Mouse (Mus musculus) embryonic facial prominence, embryonic 12.5 days (tissue): Measurements from ENCODE around the gene Krt75. TPM values are rescaled to one million over a fixed set of nuclear protein-coding genes. Genes with fewer than 3 reads are reported as not detected.
A peak's percentile ranks its signal among the peaks of the same experiment; 100 is the strongest.

Experiments
- ATAC-seq: fragments of 200-750 bp; cut with Nextera tagmentation; 2 replicates; pipeline ENCODE4 v1.8.0; 2017; ENCODE audit not compliant: insufficient number of reproducible peaks, insufficient read depth, low FRiP score, low TSS enrichment
- H3K27ac ChIP-seq: fragments of 300-500 bp; sonication (generic); 2 replicates; pipeline ENCODE4 v1.5.1; 2016; ENCODE audit warnings: mild to moderate bottlenecking
- H3K27me3 ChIP-seq: fragments of 300-500 bp; sonication (generic); 2 replicates; pipeline ENCODE4 v1.6.1; 2016; ENCODE audit warnings: mild to moderate bottlenecking, moderate library complexity
- H3K36me3 ChIP-seq: fragments of 300-500 bp; sonication (generic); 2 replicates; pipeline ENCODE4 v1.6.1; 2016; ENCODE audit warnings: mild to moderate bottlenecking
- H3K4me1 ChIP-seq: fragments of 300-500 bp; sonication (generic); 2 replicates; pipeline ENCODE4 v1.6.1; 2016
- H3K4me2 ChIP-seq: fragments of 300-500 bp; sonication (generic); replicated peaks from 2 replicates; pipeline ENCODE4 v1.6.1; 2016; ENCODE audit warnings: mild to moderate bottlenecking, moderate library complexity
- H3K4me3 ChIP-seq: fragments of 300-500 bp; sonication (generic); 2 replicates; pipeline ENCODE4 v1.5.1; 2016; ENCODE audit warnings: mild to moderate bottlenecking
- H3K9ac ChIP-seq: fragments of 300-500 bp; sonication (generic); 2 replicates; pipeline ENCODE4 v1.6.1; 2016; ENCODE audit warnings: mild to moderate bottlenecking, moderate library complexity
- H3K9me3 ChIP-seq: fragments of 300-500 bp; sonication (generic); 2 replicates; pipeline ENCODE4 v1.6.1; 2016; ENCODE audit warnings: mild to moderate bottlenecking, moderate library complexity
- WGBS: fragments of 180-500 bp; shearing (Covaris S2); methylation state at CpG from one replicate; pipeline ENCODE4 v1.1.7; 2016; 5-methylcytosine and 5-hydroxymethylcytosine counted together
- polyA plus RNA-seq: library from polyadenylated mRNA; unstranded; fragments of >200 nt; fragmentation: Nextera tagmentation; extraction: Ambion mirVana; gene quantifications from 2 replicates; pipeline ENCODE4 v1.2.1, GENCODE M21; 2016

The Krt75 gene
- 0.36 and 0.64 TPM in 2 replicates for polyA plus RNA-seq

DNA sequence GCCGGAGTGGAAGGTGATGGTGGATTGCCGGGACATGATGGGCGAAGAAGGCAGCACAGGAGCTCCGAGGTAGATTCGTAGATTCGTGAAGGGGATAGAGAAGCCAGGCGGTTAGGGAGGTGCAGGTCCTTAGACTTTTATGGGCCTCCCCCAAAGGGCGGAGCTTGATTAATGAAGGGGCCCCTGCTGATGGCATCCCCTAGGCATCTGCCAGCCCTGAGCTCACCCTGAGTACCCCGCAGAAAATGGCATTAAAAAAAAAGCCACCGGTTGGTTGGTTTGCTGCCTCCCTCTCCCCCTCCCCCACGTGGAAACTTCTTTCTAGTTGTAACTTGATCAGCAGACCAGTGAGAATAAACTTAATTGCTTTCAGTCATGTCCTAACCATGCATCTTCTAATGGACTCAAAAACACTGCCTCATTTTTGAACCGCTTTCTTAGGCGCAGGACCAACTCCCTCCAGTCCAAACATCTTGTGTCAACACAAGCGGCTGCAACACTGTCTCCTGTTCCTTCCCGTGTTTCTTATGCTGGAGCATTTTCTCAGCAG is at the start of gene Krt75:
Gene Krt75, minus strand, starts transcription at position 109 of the 550 bp plus-strand sequence.
- Histone ChIP-seq H3K4me3 (no peak within 1 kb of the TSS), H3K9me3 (no peaks in the 10 kb centered on the region)

DNA sequence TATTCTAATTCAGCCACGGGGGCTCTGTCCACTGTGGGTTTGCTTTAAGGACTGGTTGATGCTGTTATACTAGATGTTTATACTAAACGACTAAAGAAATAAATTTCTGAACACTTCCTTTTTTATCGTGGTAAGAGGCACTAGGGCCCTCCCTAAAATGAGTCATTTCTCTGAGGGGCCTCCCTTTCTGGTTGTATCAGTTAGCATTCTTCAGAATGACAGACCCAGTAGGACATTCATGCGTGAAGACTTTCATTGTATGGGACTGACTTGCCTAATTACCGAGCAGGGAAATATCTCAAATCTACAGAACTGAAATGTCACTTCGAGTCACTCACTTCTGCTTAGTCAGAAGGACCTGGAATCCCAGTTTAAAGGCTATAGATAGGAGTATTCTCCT is 25.4 kb upstream of the Krt75 start:
- no peak overlapping the region for H3K9ac ChIP-seq
- H3K27ac ChIP-seq, result no peak overlapping the region
- ATAC-seq, result no peak
- H3K4me2 ChIP-seq, result no peak overlapping the region
- H3K4me1 ChIP-seq, result 0 out of 2 replicates have a peak, but pooled peaks cover 3% of the 10 kb centered on the region
- no peaks in the 10 kb centered on the region for H3K27me3 ChIP-seq
- no peaks in the 10 kb centered on the region for H3K9me3 ChIP-seq
- WGBS, result 74% methylated on average over 6 of the region's 6 CpGs
- H3K36me3 ChIP-seq, result no peaks in the 10 kb centered on the region
- H3K4me3 ChIP-seq, result no peak overlapping the region

More for the DNA sequence above, at the start of gene Krt75:
- H3K9ac ChIP-seq, result no peak within 1 kb of the TSS
- H3K4me1 ChIP-seq, result 0 out of 2 replicates have a peak, but pooled peaks cover 11% of the 10 kb centered on the region
- no peaks in the 10 kb centered on the region for H3K36me3 ChIP-seq
- no peak within 1 kb of the TSS for H3K27ac ChIP-seq
- H3K27me3 ChIP-seq, result no peaks in the 10 kb centered on the region
- no peak within 1 kb of the TSS for H3K4me2 ChIP-seq
- no peak for ATAC-seq
- WGBS, result 60% methylated on average over 15 of the region's 15 CpGs

DNA sequence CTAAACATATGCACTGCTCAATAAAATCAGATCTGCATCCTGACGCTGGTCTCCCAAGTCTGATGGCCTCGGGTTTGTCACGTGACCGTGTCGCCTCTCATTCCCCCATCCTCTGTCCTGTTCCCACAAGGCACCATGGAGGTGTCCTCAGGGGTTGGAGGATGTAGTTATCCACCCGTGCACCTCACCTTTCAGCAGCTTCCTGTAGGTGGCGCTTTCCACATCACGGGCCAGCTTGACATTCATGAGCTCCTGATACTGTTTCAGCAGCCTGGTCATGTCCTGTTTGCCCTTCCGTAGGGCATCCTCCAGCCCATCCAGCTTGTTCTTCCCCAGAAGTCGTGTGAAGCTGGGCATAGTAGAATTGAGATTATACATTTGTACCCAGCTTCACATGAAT is 14.5 kb upstream of the Krt75 start:
- no peak for ATAC-seq
- Histone ChIP-seq H3K27me3 (no peaks in the 10 kb centered on the region), H3K4me2 (no peak overlapping the region), H3K4me3 (no peak overlapping the region), H3K9me3 (no peaks in the 10 kb centered on the region), H3K9ac (no peak overlapping the region), H3K4me1 (no peaks in the 10 kb centered on the region), H3K36me3 (no peaks in the 10 kb centered on the region), H3K27ac (no peak overlapping the region)
- 81% methylated on average over 10 of the region's 10 CpGs for WGBS

DNA sequence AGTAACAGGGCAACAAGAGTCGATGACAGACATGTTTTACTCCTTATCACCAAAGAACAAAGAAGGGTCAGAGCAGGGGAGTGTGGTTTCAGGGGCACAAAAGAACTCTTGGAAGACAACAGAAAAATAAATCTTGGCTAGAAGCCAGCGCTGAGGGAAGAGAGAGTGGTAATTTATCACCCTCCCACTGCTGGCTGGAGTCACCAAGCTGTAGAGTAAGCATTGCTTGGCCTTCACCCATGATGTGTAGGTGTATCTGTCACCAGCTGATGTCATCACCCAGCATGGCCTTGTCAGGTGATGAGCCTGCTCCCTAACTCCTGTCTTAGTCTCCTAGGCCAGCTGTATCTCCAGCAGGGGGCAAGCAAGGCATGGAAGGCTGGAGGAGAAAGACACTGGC is 10.8 kb upstream of the Krt75 start:
- ATAC-seq, result no peak
- Histone ChIP-seq H3K4me3 (no peak overlapping the region), H3K4me1 (no peaks in the 10 kb centered on the region), H3K4me2 (no peak overlapping the region), H3K9ac (no peak overlapping the region), H3K36me3 (no peaks in the 10 kb centered on the region), H3K9me3 (no peaks in the 10 kb centered on the region), H3K27ac (no peak overlapping the region), H3K27me3 (no peaks in the 10 kb centered on the region)
- 50% methylated on average over 2 of the region's 2 CpGs for WGBS

DNA sequence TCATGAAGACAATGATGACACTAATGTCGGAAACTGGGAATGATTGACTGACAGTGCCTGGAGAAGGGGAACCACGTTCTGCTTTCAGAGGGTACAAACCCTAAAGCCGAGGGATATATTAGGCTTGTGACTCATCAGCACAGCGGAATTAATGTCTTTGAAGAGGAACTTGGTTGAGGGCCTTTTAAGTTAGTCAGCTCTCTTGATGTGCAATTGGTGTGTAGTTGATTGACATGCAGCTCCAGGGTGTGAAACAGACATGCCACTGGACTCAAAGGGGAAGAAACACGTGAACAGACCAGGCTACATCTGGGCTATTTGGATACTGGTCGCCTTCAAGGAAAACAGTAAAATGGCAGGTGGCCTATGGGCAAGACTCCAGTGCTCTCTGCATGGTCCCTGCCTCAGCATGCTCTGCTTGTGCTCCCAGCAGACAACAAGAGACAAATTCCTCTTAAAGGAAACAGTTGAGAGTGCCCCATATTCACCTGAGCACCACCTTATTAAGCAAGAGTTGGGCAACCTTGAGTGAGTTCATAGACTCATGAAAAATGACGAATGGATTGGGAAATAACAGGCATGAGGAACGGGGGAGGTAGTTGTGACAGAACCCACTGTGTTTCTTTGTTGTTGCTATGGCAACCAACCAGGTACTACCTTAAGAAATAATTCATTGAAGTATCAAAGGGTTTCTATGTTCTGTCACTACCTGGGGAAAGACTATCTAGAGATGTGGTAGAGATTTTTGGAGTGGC is 9.7 kb upstream of the Krt75 start:
- Histone ChIP-seq H3K36me3 (no peaks in the 10 kb centered on the region), H3K4me2 (no peak overlapping the region), H3K9ac (no peak overlapping the region), H3K27ac (no peak overlapping the region), H3K27me3 (no peaks in the 10 kb centered on the region), H3K4me3 (no peak overlapping the region), H3K9me3 (no peaks in the 10 kb centered on the region), H3K4me1 (no peaks in the 10 kb centered on the region)
- no peak for ATAC-seq
- 82% methylated on average over 8 of the region's 8 CpGs for WGBS

DNA sequence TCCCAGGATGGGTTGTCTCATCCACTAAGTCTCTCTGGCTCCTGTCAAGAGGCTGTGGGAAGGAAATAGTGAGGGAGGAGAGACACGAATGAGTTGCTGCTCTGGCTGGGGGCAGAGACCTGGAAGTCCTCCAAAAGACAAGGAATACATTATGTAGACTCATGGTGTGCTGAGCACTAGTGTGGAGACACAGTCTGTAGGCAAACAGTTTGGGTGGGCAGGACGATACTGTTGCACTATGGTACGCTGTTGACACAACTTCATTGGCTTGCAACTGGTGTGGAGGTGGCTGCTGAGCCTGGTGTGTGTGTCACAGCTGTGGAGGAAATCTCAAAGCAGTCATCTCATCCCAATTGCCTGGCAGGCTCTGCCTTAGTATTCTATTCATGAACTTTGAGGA is 8.0 kb upstream of the Krt75 start:
- H3K27ac ChIP-seq, result no peak overlapping the region
- no peak overlapping the region for H3K4me2 ChIP-seq
- no peaks in the 10 kb centered on the region for H3K9me3 ChIP-seq
- no peak for ATAC-seq
- no peak overlapping the region for H3K9ac ChIP-seq
- WGBS, result 84% methylated on average over 3 of the region's 3 CpGs
- no peaks in the 10 kb centered on the region for H3K27me3 ChIP-seq
- H3K36me3 ChIP-seq, result no peaks in the 10 kb centered on the region
- H3K4me3 ChIP-seq, result no peak overlapping the region
- no peaks in the 10 kb centered on the region for H3K4me1 ChIP-seq

DNA sequence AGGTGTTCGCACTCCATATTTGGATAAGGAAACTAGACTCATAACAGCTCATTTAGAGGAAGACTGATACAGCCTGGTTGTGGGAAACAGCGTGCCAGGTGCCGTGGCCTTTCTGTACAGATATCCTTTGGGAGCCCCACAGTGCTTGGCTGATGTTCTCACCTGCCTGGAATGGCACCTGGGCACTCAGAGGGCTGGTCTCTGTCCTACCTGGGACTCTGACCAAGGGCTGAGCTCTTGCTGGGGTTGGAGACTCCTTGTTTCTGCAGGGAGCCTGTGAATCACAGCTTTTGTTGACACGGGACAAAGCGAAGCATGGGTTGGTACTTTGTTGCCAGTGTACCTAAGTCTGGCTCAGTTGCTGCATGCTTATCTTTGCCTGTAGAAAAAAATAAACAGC is 1.8 kb upstream of the Krt75 start:
- WGBS, result 88% methylated on average over 5 of the region's 5 CpGs
- no peak overlapping the region for H3K4me2 ChIP-seq
- H3K4me1 ChIP-seq, result 0 out of 2 replicates have a peak, but pooled peaks cover 11% of the 10 kb centered on the region
- no peak overlapping the region for H3K4me3 ChIP-seq
- H3K9ac ChIP-seq, result no peak overlapping the region
- H3K27ac ChIP-seq, result no peak overlapping the region
- no peak for ATAC-seq
- H3K36me3 ChIP-seq, result no peaks in the 10 kb centered on the region
- H3K27me3 ChIP-seq, result no peaks in the 10 kb centered on the region
- H3K9me3 ChIP-seq, result no peaks in the 10 kb centered on the region

DNA sequence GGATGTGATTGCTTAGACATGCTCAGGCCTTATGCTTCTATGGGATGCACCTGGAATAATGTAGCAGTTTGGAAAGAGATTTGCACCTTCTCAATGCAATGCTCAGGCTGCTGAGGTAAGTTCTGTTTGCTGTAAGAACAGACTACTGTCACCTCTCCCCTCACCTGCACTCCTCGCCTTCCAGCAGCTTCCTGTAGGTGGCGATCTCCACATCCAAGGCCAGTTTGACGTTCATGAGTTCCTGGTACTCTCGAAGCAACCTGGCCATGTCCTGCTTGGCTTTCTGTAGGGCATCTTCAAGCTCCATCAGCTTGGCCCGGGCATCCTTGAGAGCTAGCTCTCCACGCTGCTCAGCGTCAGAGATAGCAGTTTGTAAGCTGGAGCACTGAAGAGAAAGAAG is 5.9 kb downstream of the Krt75 start:
- no peaks in the 10 kb centered on the region for H3K9me3 ChIP-seq
- H3K27me3 ChIP-seq, result no peaks in the 10 kb centered on the region
- no peak overlapping the region for H3K4me2 ChIP-seq
- no peak for ATAC-seq
- no peak overlapping the region for H3K9ac ChIP-seq
- no peak overlapping the region for H3K4me3 ChIP-seq
- no peaks in the 10 kb centered on the region for H3K4me1 ChIP-seq
- no peaks in the 10 kb centered on the region for H3K36me3 ChIP-seq
- no peak overlapping the region for H3K27ac ChIP-seq
- 53% methylated on average over 7 of the region's 7 CpGs for WGBS

DNA sequence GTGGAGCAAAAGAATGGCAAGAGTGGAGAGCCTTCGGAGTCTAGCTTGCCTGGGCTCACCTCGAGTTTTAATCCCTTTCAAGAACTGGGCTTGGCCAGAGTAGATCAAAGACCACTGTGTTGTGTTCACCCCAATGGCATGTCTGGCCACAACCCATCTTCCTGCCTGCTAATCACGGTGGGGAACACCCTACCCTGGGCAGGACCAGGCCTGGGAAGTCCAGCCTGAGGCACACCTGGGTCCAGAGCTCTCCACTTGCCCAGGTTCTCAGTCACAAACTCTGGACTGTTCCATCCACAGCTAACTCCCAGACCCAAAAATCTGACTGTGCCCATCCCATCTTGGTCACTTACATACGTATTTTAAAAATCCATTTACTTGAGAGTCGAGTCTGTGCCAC is 10.9 kb downstream of the Krt75 start, which contains the start of gene Krt90:
Gene Krt90, minus strand, starts transcription at position 101 of the 400 bp plus-strand sequence.
- H3K36me3 ChIP-seq, result no peaks in the 10 kb centered on the region
- H3K4me3 ChIP-seq, result no peak within 1 kb of the TSS
- H3K9me3 ChIP-seq, result no peaks in the 10 kb centered on the region
- H3K27me3 ChIP-seq, result no peaks in the 10 kb centered on the region
- no peak for ATAC-seq
- no peak within 1 kb of the TSS for H3K27ac ChIP-seq
- WGBS, result 64% methylated on average over 5 of the region's 5 CpGs
- no peak within 1 kb of the TSS for H3K4me2 ChIP-seq
- peaks cover 6% of the 10 kb centered on the region; the same call in 1 of the 2 replicates for H3K4me1 ChIP-seq
- H3K9ac ChIP-seq, result no peak within 1 kb of the TSS

DNA sequence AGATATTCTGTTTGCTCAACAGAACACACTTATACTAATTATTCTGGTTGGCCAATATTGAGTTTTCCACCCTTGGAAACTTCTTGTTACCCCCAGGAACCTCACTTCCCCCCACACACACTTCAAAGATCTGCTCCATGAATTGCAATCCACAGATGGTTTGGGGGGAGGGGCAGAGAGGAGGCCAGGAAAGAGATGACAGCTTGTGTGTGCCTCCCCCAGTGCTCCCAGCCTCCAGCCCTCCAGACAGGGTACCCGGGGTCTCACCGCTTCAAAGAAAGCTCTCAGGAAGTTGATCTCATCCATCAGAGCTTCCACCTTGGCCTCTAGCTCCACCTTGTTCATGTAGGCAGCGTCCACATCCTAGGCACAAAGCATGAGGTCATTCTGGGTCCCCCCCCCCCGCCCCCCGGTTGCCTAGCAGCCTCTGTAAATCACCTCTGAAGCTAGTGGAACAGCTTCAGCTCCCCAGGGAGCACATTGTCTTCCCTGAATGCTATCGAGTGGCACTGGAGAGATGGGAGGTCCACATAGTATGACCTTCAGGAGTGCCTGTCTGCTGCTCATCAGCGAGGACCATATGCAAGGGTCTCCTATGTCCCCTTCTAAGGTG is 15.6 kb downstream of the Krt75 start:
- 24% methylated on average over 7 of the region's 7 CpGs for WGBS
- H3K27ac ChIP-seq, result no peak overlapping the region

DNA sequence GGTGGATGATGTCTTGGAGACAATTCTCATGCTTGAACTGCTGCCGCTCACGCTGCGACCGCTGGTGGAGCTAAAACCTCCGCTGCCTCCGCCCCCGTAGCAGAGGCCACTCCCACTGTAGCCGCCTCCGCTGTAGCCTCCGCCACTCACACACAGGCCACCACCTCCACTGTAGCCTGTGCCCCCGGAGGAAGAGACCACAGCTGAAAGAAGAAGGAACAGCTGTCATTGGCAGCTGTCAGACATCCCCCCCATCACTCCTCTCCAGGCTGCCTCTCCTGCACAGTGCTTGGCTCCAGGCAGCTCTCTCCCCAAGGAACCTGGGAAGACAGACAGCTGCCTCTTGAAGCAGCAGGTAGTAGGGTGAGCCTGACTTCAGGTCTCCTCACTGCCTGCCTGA is 20.5 kb downstream of the Krt75 start:
- WGBS, result 1% methylated on average over 11 of the region's 11 CpGs
- Histone ChIP-seq H3K27ac (no peak overlapping the region), H3K9ac (0 out of 2 replicates have a peak overlapping the region, but pooled peaks have one; percentile 19), H3K4me3 (no peak overlapping the region), H3K4me1 (peaks cover 13% of the 10 kb centered on the region), H3K9me3 (no peaks in the 10 kb centered on the region), H3K27me3 (peaks cover 6% of the 10 kb centered on the region; the same call in 1 of the 2 replicates), H3K36me3 (no peaks in the 10 kb centered on the region), H3K4me2 (peak overlapping the region; percentile 38)
- ATAC-seq, result peak; percentile 78

More for the DNA sequence above, 15.6 kb downstream of the Krt75 start:
- ATAC-seq, result no peak
- H3K9ac ChIP-seq, result no peak overlapping the region
- H3K27me3 ChIP-seq, result no peaks in the 10 kb centered on the region
- no peak overlapping the region for H3K4me2 ChIP-seq
- no peaks in the 10 kb centered on the region for H3K9me3 ChIP-seq
- H3K36me3 ChIP-seq, result no peaks in the 10 kb centered on the region
- H3K4me3 ChIP-seq, result no peak overlapping the region
- H3K4me1 ChIP-seq, result peaks cover 8% of the 10 kb centered on the region; the same call in 1 of the 2 replicates

DNA sequence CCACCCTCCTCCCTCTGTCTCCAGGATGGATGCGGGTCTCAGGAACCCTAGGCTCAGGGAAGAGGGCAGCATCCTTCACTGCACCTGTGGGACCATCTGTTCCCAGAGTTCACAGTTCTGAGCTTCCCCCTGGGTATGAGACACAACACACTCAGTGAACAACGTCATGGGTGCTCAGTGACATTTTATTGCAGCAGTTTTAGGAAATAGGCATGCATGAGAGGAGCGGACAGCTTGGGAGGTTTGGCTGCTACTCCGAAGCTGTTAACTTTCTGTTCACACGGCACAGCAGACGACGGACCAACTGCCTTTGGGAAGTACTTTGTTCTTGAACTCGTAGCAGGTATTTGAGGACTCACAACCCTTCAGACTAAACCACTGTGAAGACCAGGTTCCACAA is 21.5 kb downstream of the Krt75 start:
- no peak for ATAC-seq
- Histone ChIP-seq H3K36me3 (no peaks in the 10 kb centered on the region), H3K9ac (no peak overlapping the region), H3K27ac (no peak overlapping the region), H3K9me3 (no peaks in the 10 kb centered on the region), H3K27me3 (peaks cover 6% of the 10 kb centered on the region; the same call in 1 of the 2 replicates), H3K4me1 (peaks cover 11% of the 10 kb centered on the region), H3K4me3 (no peak overlapping the region), H3K4me2 (no peak overlapping the region)
- 89% methylated on average over 8 of the region's 8 CpGs for WGBS
